Comparison of ENCODE assay signal across 11 mouse cellular contexts in the genomic region with DNA sequence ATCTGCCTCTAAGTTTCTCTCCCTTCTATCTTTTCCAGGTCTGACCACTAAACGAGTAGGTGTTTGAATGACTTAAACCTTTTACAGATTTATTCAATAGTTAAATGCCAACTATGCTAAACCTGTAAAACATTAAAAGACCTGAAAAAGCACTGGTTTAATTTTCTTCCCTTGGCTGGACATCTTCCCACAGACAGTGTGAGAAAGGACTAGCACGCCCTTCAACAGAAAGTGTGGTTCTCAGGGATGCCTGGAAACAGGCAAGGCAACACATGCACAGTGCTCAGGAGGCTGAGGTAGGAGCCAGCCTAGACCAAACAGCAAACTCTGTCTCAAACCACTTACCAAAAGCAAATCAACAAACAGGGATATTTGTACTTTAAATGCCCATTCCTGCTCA.
"Had no signal": no experiment of that assay in that cellular context is flagged by ENCODE, and none has a peak within 500 bp of the region (broad histone marks: within the 10 kb centered on the region; RNA-seq: fewer than 3 reads in every experiment).

No protein-coding gene starts in this region.

- H3K4me1 ChIP-seq: limb, embryonic 10.5 days had no signal

- H3K36me3 ChIP-seq: liver, embryonic 15.5 days; midbrain, embryonic 13.5 days had no signal

- ATAC-seq: intestine, postnatal 0 days; lung, postnatal 0 days; midbrain, embryonic 13.5 days had no signal

- H3K4me3 ChIP-seq: limb, embryonic 10.5 days; liver, embryonic 15.5 days; midbrain, embryonic 13.5 days had no signal

- DNase-seq: lung, adult 2 months; lung, postnatal 36 days; right cerebral cortex, adult 18-20 months; right cerebral cortex, postnatal 25 days had no signal

- H3K4me2 ChIP-seq: liver, embryonic 11.5 days; liver, embryonic 15.5 days; midbrain, embryonic 13.5 days had no signal

- H3K9ac ChIP-seq: liver, embryonic 15.5 days; midbrain, embryonic 13.5 days had no signal

- H3K27ac ChIP-seq: limb, embryonic 10.5 days; liver, embryonic 15.5 days; stomach, postnatal 0 days had no signal

- H3K9me3 ChIP-seq: limb, embryonic 10.5 days; liver, embryonic 15.5 days; midbrain, embryonic 13.5 days had no signal

- H3K27me3 ChIP-seq: liver, embryonic 15.5 days; midbrain, embryonic 13.5 days had no signal
